ENCODE assay signal across 10 mouse cellular contexts in genomic region chr2:4461514-4461913, GRCm38 (mm10).
DNase-seq lines count a peak whose midpoint lies in the region; ATAC-seq and TF ChIP-seq lines count a peak whose summit lies in the region.
"Had no signal": no experiment of that assay in that cellular context is flagged by ENCODE, and none has a peak within 500 bp of the region (broad histone marks: within the 10 kb centered on the region; RNA-seq: fewer than 3 reads in every experiment).

No protein-coding gene starts in this region.

- intact Hi-C loops in left cerebral cortex, postnatal 36 days (cut with DNase I), result no loop called here

- no peaks in the 10 kb centered on the region for H3K9me3 ChIP-seq in heart, embryonic 14.5 days (ENCODE audit: control insufficient read depth, low read length)
- no peaks in the 10 kb centered on the region for H3K9me3 ChIP-seq in stomach, embryonic 14.5 days (ENCODE audit: control insufficient read depth, low read depth, low read length)
- no peaks in the 10 kb centered on the region for H3K9me3 ChIP-seq in stomach, postnatal 0 days (ENCODE audit: control insufficient read depth, low read length)
- no peaks in the 10 kb centered on the region for H3K9me3 ChIP-seq in hindbrain, embryonic 11.5 days (ENCODE audit: control insufficient read depth, low read length)

- no peak for TF ChIP-seq CTCF in stomach, postnatal 0 days (IDR thresholded peaks at IDR 0.05; ENCODE audit: low read depth)

- no peak overlapping the region for H3K9ac ChIP-seq in heart, embryonic 14.5 days (ENCODE audit: low read length)
- no peak overlapping the region for H3K9ac ChIP-seq in stomach, embryonic 14.5 days (replicated peaks; ENCODE audit: low read depth, low read length)
- no peak overlapping the region for H3K9ac ChIP-seq in stomach, postnatal 0 days (ENCODE audit: low read length)
- H3K9ac ChIP-seq in hindbrain, embryonic 11.5 days (ENCODE audit: low read depth, low read length), result peak overlapping the region; percentile 27; the same call in 1 of the 2 replicates

- WGBS in heart, embryonic 14.5 days, result 15% methylated on average over 2 of the region's 2 CpGs
- 36% methylated on average over 2 of the region's 2 CpGs for WGBS in stomach, embryonic 14.5 days
- WGBS in stomach, postnatal 0 days, result 53% methylated on average over 2 of the region's 2 CpGs
- 8% methylated on average over 2 of the region's 2 CpGs for WGBS in hindbrain, embryonic 11.5 days

- H3K4me2 ChIP-seq in heart, embryonic 14.5 days (ENCODE audit: low read length), result no peak overlapping the region
- H3K4me2 ChIP-seq in stomach, embryonic 14.5 days (replicated peaks; ENCODE audit: low read depth, low read length), result no peak overlapping the region
- H3K4me2 ChIP-seq in stomach, postnatal 0 days (replicated peaks; ENCODE audit: low read depth), result no peak overlapping the region
- H3K4me2 ChIP-seq in hindbrain, embryonic 11.5 days (replicated peaks; ENCODE audit: low read depth, low read length), result no peak overlapping the region; the same call in 1 of the 2 replicates

- ATAC-seq in heart, embryonic 14.5 days (ENCODE audit: insufficient number of reproducible peaks, insufficient read depth, low FRiP score, low read depth), result no peak
- 0 out of 2 replicates have a peak, but pooled peaks have one; percentile 18 for ATAC-seq in stomach, embryonic 14.5 days (ENCODE audit: insufficient number of reproducible peaks, insufficient read depth, low FRiP score, low read depth)
- ATAC-seq in stomach, postnatal 0 days (ENCODE audit: low FRiP score, low TSS enrichment), result no peak
- ATAC-seq in hindbrain, embryonic 11.5 days (ENCODE audit: low FRiP score), result peak; percentile 65

- DNase-seq in heart, adult 18-20 months, result no peak
- no peak for DNase-seq in stomach, postnatal 0 days (ENCODE audit: low spot score)
- DNase-seq in hindbrain, embryonic 11.5 days (ENCODE audit: low spot score), result peak; percentile 63
- peak; percentile 30 for DNase-seq in yolk sac, embryonic 10.5 days (ENCODE audit: low spot score)
- no peak for DNase-seq in left cerebral cortex, postnatal 36 days (ENCODE audit: low spot score in 2 of 2)
- DNase-seq in ovary, adult 18-20 months (ENCODE audit: low spot score), result no peak
- DNase-seq: heart, postnatal 14 days; lung, adult 18-20 months had no signal

- H3K4me3 ChIP-seq in heart, embryonic 14.5 days (ENCODE audit: control insufficient read depth in 1 of 2, insufficient read depth in 1 of 2, low read depth in 1 of 2, low read length in 2 of 2), result no peak overlapping the region
- no peak overlapping the region for H3K4me3 ChIP-seq in stomach, embryonic 14.5 days (ENCODE audit: low read depth, low read length)
- H3K4me3 ChIP-seq in stomach, postnatal 0 days (ENCODE audit: low read depth, low read length), result no peak overlapping the region
- H3K4me3 ChIP-seq in hindbrain, embryonic 11.5 days (ENCODE audit: low read depth, low read length), result no peak overlapping the region

- no peak for TF ChIP-seq EP300 in stomach, postnatal 0 days (optimal IDR thresholded peaks at IDR 0.05)

- no peaks in the 10 kb centered on the region for H3K27me3 ChIP-seq in heart, embryonic 14.5 days (ENCODE audit: control insufficient read depth, insufficient read depth, low read length)
- no peaks in the 10 kb centered on the region for H3K27me3 ChIP-seq in stomach, embryonic 14.5 days (ENCODE audit: control insufficient read depth, insufficient read depth, low read length)
- no peaks in the 10 kb centered on the region for H3K27me3 ChIP-seq in stomach, postnatal 0 days (ENCODE audit: control insufficient read depth, insufficient read depth, low read length)
- H3K27me3 ChIP-seq in hindbrain, embryonic 11.5 days (ENCODE audit: control insufficient read depth, insufficient read depth, low read length), result no peaks in the 10 kb centered on the region

- H3K4me1 ChIP-seq in heart, embryonic 14.5 days (ENCODE audit: control insufficient read depth in 2 of 2, insufficient read depth in 2 of 2, low read length in 2 of 2), result peaks cover 18 to 33% of the 10 kb centered on the region in 2 experiments
- H3K4me1 ChIP-seq in stomach, embryonic 14.5 days (ENCODE audit: control insufficient read depth, insufficient read depth, low read length), result peaks cover 5% of the 10 kb centered on the region; the same call in 1 of the 2 replicates
- no peaks in the 10 kb centered on the region for H3K4me1 ChIP-seq in stomach, postnatal 0 days (replicated peaks; ENCODE audit: control insufficient read depth, insufficient read depth)
- H3K4me1 ChIP-seq in hindbrain, embryonic 11.5 days (replicated peaks; ENCODE audit: control insufficient read depth, insufficient read depth, low read length), result peaks cover 26% of the 10 kb centered on the region

- no peaks in the 10 kb centered on the region for H3K36me3 ChIP-seq in heart, embryonic 14.5 days (ENCODE audit: control insufficient read depth, insufficient read depth, low read length)
- H3K36me3 ChIP-seq in stomach, embryonic 14.5 days (ENCODE audit: control insufficient read depth, insufficient read depth, low read length), result no peaks in the 10 kb centered on the region
- no peaks in the 10 kb centered on the region for H3K36me3 ChIP-seq in stomach, postnatal 0 days (ENCODE audit: control insufficient read depth, insufficient read depth, low read length)
- no peaks in the 10 kb centered on the region for H3K36me3 ChIP-seq in hindbrain, embryonic 11.5 days (ENCODE audit: control insufficient read depth, insufficient read depth, low read length)

- peak overlapping the region; percentile 1 to 4; a peak in 1 of 4 replicates for H3K27ac ChIP-seq in heart, embryonic 14.5 days (replicated peaks in 1 of 2; ENCODE audit: control insufficient read depth in 1 of 2, insufficient read depth in 1 of 2, low read depth in 2 of 2, low read length in 2 of 2)
- H3K27ac ChIP-seq in stomach, embryonic 14.5 days (ENCODE audit: low read length), result no peak overlapping the region
- no peak overlapping the region for H3K27ac ChIP-seq in stomach, postnatal 0 days (replicated peaks)
- peak overlapping the region; percentile 74 for H3K27ac ChIP-seq in hindbrain, embryonic 11.5 days (ENCODE audit: low read depth, low read length)

Comparison
In these comparisons a context has a peak if more than half of its experiments do, and no peak if none do; other contexts are left out.
1. ATAC-seq: peak in stomach, embryonic 14.5 days (single experiment) and hindbrain, embryonic 11.5 days (single experiment); none in heart, embryonic 14.5 days (single experiment) and stomach, postnatal 0 days (single experiment).
2. H3K27ac ChIP-seq: peak in heart, embryonic 14.5 days (2 of 2) and hindbrain, embryonic 11.5 days (single experiment); none in stomach, embryonic 14.5 days (single experiment) and stomach, postnatal 0 days (single experiment).
3. DNase-seq: peak in hindbrain, embryonic 11.5 days (single experiment) and yolk sac, embryonic 10.5 days (single experiment); none in heart, adult 18-20 months (0 of 2), stomach, postnatal 0 days (single experiment), left cerebral cortex, postnatal 36 days (0 of 2) and ovary, adult 18-20 months (single experiment).